Mouse (Mus musculus) cerebellum, adult 11 months (tissue): ENCODE results near the gene Gnb2.

Experiments
- DNase-seq: peaks from one replicate; pipeline ENCODE4 v3.0.0; 2022

The Gnb2 gene

DNA sequence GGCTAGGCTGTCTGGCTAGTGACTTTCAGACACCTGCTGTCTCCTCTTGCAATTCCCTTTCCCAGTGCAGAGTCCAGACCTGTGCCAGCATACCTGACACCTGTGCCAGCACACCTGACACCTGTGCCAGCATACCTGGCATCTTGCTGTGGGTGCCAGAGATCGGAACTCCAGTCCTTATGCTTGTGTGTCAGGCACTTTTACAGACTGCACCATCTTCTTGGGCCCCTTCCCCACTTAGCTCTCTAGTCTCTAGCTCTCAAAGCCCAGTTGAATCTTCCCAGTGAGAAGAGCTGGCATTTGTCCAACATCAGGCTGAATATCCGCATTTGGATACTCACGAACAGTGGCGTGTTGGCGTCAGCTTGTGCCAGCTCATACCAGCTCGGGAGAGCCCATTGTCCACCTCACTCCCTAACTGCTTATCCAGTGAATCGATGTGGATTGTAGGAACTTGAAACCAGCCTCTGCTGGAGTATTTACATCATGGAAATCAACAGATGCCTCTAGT, 6.0 kb upstream of the Gnb2 start:
- peak; percentile 77 for DNase-seq

- no peak for DNase-seq
These were observed 4.2 kb upstream of the Gnb2 start for GRCm38 (mm10) chr5:137537461-137537860.

DNA sequence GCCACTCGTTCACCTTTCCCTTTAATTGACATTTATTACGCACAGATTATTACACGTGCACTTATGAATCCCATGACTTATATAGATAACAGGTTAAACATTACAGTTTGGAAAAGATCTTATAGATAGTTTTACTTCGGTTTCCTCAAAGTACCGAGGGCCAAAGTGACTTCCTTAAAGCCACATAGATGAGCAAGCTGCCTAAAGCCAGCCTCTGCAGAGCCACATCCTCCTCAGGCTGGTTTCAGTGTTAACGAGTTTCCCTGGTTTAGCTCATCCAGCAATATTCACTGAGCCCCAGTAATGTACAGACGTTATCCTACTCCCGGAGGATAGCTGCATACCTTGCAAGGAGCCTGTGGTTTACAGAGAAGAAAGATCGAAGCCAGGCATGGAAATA, 2.0 kb upstream of the Gnb2 start:
- DNase-seq = peak; percentile 2

DNA sequence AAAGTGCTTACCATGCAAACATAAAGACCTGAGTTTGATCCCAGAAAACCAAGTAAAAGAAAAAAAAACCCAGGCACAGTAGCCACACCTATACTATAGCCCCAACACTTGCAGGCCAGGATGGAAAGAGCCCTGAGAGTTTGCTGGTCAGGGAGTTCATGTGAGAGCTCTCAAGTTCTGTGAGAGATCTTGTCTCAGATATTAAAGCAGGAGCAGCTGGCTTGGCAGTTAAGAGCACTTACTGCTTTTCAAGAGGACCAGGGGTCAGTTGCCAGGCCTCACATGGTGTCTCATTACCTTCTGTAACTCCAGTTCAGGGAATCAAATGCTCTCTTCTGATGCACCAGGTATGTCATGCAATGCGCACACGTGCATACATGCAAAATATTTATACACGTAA, 1.5 kb upstream of the Gnb2 start:
- DNase-seq = peak; percentile 18

- DNase-seq = no peak
These were observed 548 bp downstream of the Gnb2 start for GRCm38 (mm10) chr5:137532808-137533116.

GRCm38 (mm10) chr5:137532131-137532807, 1.0 kb downstream of the Gnb2 start:
- no peak for DNase-seq

- DNase-seq = peak; percentile 74
These were observed 1.7 kb downstream of the Gnb2 start for GRCm38 (mm10) chr5:137531414-137532130.

DNA sequence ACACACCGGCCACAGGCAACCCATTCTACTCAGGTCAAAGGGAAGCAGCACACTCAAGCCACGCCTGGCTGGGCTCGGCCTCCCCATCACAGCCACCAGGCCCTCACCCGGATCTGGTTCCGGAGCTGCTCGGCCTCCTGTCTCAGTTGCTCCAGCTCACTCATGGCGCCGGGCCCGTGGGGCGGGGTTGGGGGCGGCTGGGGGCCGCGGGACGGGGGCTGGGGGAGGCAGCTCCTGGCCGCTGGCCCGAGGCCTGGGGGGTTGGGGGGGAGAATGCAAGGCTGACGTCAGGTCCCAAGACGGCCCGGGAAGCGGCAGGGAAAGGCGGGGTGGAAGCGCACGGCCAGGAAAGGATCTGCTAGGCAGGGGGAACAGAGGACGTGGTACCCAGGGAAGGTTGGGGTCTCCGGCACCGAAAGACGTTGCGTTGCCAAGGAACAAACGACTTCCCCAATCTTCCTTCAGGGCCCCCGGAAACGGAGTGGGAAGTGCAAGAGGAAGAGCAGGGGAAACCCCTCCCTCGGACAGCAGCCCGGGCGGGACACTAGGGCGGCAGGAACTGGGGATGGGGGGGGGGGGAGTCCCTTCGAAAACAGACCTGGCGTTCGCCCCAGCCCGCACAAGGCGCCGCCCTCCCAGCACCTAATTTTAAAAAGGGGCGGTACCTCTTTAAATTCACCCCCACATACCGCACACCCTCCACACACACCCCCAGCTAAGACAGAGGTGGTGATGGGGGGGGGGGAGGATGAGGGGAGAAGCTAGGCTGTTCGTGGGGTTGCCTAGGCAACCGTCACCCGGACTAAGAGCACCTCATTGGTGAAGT, 2.5 kb downstream of the Gnb2 start:
- DNase-seq = no peak

DNA sequence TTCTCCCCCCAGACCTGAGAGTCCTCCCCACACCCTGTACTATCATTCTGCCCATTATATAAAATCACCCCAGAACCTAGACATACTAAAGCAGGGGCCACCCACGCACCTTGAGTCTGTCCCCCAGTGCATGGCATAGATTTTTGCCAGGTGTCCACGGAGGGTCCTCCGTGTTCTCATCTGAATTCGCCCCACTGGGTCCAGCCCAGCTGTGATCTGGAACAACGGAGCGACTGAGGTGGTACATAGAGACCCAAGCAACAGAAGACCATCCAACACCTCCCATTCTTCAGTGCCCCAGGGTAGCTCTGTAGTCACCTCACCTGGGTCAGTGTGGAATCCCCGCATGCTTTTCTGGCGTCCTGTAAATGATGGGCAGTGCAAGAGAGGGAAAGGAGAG, 3.2 kb downstream of the Gnb2 start:
- DNase-seq = no peak

DNA sequence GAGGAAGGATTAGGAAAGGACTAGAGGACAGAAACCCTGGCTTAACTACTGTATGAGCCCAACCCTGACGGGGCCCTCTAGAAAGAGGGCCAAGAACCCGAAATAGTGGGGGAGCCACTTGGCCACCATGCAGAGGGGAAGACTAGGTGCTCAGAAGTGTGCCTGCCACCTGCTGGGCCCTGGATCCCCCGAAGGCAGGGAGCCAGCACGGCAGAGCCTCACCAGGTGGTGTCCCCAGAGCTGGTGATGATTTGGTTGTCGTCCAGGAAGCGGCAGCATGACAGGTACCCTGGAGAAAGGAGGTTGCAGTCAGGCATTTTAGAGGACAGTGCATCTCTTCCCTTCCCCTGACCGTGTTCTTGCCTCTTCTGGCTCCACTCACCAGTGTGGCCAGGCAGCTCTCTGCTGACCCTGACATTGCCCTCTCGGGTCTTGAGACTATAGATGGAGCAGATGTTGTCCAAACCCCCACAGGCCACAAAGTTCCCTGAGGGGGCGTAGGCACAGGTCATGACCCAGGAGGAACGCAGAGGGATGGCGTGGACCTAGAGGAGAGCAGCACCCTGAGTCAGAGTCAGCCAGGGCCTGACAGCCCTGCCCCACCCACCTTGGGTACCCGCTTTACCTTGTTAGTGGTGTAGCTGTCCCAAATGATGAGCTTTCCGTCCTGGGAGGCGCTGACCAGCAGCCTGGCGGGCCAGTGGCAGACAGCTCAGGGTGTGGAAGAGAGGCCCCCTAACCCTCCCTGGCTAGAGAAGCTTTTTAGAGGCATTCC, 3.9 kb downstream of the Gnb2 start:
- no peak for DNase-seq

DNA sequence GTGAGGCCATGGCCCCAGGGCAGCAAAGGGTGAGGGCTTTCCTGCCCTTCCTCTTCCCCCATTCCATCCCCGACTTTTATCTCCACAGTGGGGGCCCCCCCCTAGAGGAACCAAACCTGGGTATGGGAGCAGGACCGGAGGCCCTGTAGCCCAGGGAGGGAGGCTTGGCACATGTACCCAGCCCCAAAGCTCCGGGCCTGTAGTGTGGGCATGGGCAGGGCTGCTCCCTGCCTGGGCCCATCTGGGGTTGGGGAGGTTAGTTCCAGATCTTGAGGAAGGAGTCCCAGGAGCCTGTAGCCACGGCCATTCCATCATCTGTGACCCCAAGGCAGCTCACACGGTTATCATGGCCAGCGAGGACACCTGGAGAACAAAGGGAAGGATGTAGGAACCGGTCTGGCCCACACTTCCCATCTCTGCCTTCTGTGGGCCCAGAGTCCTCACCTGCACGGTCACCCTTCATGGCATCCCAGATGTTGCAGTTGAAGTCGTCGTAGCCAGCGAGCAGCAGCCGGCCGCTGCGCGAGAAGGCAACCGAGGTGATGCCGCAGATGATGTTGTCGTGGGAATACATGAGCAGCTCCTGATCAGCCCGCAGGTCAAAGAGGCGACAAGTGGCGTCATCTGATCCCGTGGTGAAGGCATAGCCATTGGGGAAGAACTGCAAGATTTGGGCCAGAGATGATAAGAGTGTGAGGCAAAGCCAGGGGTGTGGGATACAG, 4.9 kb downstream of the Gnb2 start:
- DNase-seq = no peak

DNA sequence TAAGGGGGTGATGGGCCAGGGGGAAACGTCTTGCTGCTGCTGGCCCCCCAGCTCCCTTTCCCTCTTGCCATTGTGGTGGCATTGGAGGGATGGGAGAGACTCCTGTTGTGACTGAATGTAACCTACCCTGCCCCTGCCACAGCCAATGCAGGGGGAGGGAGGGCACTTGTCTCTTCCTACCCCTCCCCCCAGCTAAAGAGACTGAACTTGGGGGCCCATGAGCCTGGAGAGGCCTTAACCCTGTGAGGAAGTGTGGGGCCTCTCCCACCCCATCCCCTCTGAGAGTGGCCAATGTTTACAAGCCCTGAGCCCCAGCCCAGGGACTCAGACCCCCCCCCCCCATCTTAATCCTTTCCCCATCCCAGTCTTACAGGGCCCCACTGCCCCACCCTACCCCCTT, 5.9 kb downstream of the Gnb2 start:
- DNase-seq = no peak

DNA sequence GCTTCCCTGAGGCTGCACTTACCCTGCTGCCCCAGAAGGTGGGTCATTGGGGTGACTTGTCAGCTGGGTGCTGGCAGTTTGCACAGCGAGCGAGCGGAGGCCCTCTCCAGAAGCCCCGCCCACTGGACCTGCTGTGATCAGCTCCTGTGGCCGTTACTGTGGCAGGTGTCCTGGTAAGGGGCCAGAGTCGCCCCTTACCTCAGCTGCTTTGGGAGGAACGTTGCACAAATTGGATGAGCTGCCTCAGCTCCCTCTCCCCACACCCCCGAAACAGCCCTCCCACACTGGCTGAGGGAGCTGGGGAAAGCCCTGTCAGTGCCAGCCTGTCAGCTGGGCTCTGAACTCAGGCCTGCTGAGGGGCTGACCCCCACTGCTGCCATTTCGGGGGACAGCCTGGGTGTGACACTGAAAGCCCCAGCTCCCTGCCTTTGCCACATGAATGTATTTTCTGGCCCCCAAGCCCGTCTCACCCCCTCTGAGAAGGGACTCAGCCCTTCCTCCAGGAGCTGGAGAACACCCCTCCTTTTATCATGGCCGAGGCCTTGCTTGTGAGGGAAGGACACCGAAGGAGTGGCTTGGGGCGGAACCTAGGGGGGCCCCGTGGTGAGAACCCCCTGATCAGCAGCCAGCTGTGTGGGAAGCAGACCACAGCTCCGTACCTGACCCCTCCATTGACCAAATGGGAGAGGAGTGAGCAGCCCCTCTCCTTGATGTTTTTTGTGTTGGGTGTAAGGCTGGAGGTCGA, 6.9 kb downstream of the Gnb2 start:
- DNase-seq = no peak

GRCm38 (mm10) chr5:137525511-137525910, 7.8 kb downstream of the Gnb2 start:
- DNase-seq = no peak

- no peak for DNase-seq
These were observed 8.6 kb downstream of the Gnb2 start for GRCm38 (mm10) chr5:137524671-137525070.

DNA sequence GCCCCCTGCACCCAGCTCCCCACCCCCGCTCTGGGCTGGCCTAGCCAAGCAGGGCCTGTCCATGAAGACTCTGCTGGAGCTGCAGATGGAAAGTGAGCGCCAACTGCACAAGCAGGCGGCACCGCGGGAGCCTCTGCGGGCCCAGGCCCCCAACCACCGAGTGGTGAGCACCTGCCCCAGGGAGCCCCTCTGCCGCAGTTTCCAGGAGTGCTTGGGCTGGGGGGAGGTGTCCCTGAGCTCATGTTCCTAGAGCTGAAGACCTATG, 9.1 kb downstream of the Gnb2 start:
- no peak for DNase-seq

DNA sequence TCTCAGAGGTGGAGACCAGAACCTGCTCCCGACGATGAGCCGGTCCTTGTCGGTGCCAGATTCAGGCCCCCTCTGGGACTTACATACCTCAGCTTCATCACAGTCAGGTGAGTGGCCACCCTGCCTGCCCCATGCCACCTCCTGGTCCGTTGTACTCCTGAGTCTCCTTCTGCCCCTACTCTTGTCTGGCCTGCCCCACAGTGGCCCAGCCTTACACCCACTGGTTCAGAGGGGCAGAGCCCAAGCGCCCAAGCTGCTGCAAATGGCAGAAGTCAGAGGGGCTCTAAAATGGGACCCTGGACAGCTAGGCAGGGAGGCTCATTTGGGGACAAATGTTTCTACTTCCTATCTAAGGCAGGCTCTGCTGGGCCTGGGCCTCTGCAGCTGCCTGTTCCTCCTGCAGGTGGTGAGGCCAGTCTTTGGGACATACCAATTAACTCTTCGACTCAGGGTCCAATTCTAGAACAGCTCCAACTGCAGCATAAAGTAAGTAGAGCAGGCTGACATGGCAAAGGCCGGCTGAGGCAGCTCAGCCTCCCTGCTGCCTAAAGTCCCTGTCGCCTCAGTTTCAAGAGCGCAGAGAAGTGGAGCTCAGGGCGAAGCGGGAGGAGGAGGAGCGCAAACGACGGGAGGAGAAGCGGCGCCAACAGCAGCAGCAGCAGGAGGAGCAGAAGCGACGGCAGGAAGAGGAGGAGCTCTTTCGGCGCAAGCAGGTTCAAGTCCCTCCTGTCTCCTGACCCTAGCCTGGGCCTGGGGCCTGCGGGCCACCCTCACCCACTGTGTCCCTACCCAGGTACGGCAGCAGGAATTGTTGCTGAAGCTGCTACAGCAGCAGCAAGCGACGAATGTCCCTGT, 9.7 kb downstream of the Gnb2 start:
- DNase-seq = no peak

DNA sequence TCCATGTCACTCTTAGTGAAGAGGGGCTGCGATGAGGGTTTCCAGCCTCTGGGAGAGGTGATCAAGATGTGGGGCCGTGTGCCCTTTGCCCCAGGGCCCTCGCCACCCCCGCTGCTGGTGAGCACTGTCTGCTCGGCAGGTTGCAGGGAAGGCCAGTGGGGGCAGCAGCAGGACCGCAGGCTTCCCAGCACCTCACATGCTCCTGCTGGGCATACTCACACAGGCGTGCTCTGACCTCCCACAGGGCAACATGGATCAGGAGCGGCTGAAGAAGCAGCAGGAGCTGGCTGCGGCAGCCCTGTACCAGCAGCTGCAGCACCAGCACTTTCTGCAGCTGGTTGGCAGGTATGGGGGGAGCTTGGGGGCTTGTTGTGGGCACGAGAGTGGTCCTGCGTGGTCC, 10.6 kb downstream of the Gnb2 start:
- no peak for DNase-seq

DNA sequence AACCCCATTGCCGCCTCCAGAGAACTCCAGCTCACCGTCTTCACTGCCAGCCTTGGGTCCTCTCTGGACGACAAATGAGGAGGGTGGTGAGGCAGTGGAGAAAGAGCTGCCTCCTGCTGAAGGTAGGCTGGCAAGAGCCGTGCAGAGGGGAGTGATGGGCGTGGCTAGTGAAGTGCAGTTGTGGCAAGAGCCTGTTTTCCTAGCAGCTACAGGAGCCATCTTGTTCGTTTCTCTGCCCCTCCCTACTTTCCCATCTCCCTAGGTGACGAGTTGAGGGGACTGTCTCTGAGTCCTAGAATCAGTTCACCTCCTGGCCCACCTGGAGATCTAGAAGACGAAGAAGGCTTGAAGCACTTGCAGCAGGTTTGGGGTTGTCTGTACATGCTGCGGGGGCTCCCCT, 11.4 kb downstream of the Gnb2 start:
- DNase-seq = no peak

DNA sequence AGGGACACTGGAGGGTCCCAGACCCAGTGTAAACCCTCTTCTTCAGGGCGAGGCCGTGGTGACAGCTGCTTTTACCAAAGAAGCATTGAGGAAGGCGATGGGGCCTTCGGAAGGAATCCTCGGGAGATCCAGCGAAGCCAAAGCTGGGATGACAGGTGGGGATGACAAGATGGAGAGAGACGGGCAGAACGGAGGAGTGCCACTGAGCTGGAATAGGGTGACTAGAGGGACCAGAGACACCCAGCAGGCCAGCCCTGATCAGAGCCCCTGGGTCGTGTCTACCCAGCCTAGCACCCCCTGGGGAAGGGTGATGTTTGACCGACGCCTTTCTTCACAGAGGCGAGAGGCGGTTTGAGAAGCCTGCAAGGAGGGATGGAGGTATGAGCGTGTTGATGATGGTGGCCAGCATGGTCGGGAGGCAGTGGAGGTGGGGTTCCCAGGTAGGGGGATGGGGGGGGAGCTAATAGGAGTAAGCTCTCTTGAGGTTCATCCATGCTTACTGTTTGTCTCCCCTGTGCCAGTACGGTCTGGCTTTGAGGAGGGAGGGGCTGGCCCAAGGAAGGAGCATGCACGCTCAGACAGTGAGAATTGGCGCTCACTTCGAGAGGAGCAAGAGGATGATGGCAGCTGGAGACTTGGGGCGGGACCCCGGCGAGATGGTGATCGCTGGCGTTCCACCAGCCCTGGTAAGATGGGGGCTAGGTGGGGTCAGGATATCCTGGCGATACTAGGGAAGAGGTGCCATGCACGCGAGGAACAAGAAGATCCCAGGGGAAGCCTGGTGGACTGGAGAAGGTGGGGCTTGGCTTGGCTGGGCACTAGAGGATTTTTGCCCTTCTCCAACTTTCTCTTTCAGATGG, 13.4 kb downstream of the Gnb2 start:
- no peak for DNase-seq
